Mouse (Mus musculus) cortical plate, adult 2 months (tissue): ENCODE measurements at regions not wholly inside any gene's neighbourhood (a gene's known extent, or its start where the extent isn't known, plus 50 kb on each side); places are given as distances from the start of the nearest gene placed in this dataset.

ENCODE experiments used
- CTCF ChIP-seq: fragments of 200-500 bp; IDR thresholded peaks from 2 replicates; pipeline ENCODE4 v1.5.1; 2011; ENCODE audit warnings: mild to moderate bottlenecking, control low read depth, low read length; ENCODE audit not compliant: insufficient read depth; ENCODE audit errors: extremely low read depth
- POLR2A ChIP-seq: fragments of 200-500 bp; IDR thresholded peaks from 2 replicates; pipeline ENCODE4 v1.6.1; 2011; ENCODE audit warnings: mild to moderate bottlenecking, low read length, control low read depth; ENCODE audit not compliant: insufficient read depth; ENCODE audit errors: extremely low read depth

DNA sequence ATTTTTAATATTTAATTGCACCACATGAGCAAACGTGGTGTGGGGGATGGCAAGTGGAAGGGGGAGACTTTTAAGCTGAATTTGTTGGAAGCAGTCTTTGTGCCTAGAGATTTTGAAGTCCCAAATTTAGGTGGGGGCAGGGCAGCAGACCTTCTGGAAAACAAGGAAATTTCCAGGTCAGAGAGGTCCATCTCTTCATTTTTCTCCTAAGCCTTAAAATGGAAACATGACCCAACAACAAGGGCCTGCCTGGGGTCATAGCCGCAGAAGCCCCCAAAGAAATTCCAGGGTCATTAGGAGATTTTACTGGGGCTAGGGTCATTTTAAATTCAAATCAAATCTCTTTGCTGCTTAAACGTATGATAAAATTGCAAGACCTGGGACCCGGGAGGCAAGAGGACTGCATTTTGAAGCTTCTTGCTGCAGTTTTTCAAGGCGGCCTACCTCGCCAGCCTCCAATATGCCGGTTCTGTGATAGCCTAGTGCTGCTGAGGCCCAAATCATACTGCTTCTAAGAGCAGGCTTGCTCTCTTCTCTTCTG, 490.0 kb downstream of the Prss52 start:
- no peak for TF ChIP-seq CTCF
- peak; percentile 80; the same call in 1 of the 2 replicates for TF ChIP-seq POLR2A
